Mouse (Mus musculus): Measurements from ENCODE around the gene Il12rb2.
A peak's percentile ranks its signal among the peaks of the same experiment; 100 is the strongest.

Gene Il12rb2

GRCm38 (mm10) chr6:67309752-67310151 lies 66.2 kb downstream of the Il12rb2 start:
- no peak for DNase-seq (ENCODE audit: low read depth, low spot score)
- H3K36me3 ChIP-seq (ENCODE audit: control insufficient read depth, insufficient read depth, low read length, poor library complexity, severe bottlenecking), result no peaks in the 10 kb centered on the region
- H3K27me3 ChIP-seq (ENCODE audit: control insufficient read depth, insufficient read depth, low read length, poor library complexity, severe bottlenecking), result no peaks in the 10 kb centered on the region

- no peaks in the 10 kb centered on the region for H3K27me3 ChIP-seq (ENCODE audit: control insufficient read depth, insufficient read depth, low read length, poor library complexity, severe bottlenecking)
These were observed 67.0 kb downstream of the Il12rb2 start for GRCm38 (mm10) chr6:67308994-67309393.

GRCm38 (mm10) chr6:67303210-67303609 lies 72.8 kb downstream of the Il12rb2 start:
- DNase-seq (ENCODE audit: low read depth, low spot score), result no peak
- no peaks in the 10 kb centered on the region for H3K36me3 ChIP-seq (ENCODE audit: control insufficient read depth, insufficient read depth, low read length, poor library complexity, severe bottlenecking)
- no peaks in the 10 kb centered on the region for H3K27me3 ChIP-seq (ENCODE audit: control insufficient read depth, insufficient read depth, low read length, poor library complexity, severe bottlenecking)

More at GRCm38 (mm10) chr6:67308994-67309393, 67.0 kb downstream of the Il12rb2 start:
- H3K36me3 ChIP-seq (ENCODE audit: control insufficient read depth, insufficient read depth, low read length, poor library complexity, severe bottlenecking), result no peaks in the 10 kb centered on the region
- no peak for DNase-seq (ENCODE audit: low read depth, low spot score)

- DNase-seq (ENCODE audit: low read depth, low spot score), result no peak
- H3K36me3 ChIP-seq (ENCODE audit: control insufficient read depth, insufficient read depth, low read length, poor library complexity, severe bottlenecking), result no peaks in the 10 kb centered on the region
These were observed 73.5 kb downstream of the Il12rb2 start for GRCm38 (mm10) chr6:67302471-67302870.

GRCm38 (mm10) chr6:67301230-67301629 lies 74.8 kb downstream of the Il12rb2 start:
- Histone ChIP-seq H3K36me3 (ENCODE audit: control insufficient read depth, insufficient read depth, low read length, poor library complexity, severe bottlenecking) (no peaks in the 10 kb centered on the region), H3K27me3 (ENCODE audit: control insufficient read depth, insufficient read depth, low read length, poor library complexity, severe bottlenecking) (no peaks in the 10 kb centered on the region)
- no peak for DNase-seq (ENCODE audit: low read depth, low spot score)

More at GRCm38 (mm10) chr6:67302471-67302870, 73.5 kb downstream of the Il12rb2 start:
- H3K27me3 ChIP-seq (ENCODE audit: control insufficient read depth, insufficient read depth, low read length, poor library complexity, severe bottlenecking), result no peaks in the 10 kb centered on the region

- H3K27me3 ChIP-seq (ENCODE audit: control insufficient read depth, insufficient read depth, low read length, poor library complexity, severe bottlenecking), result no peaks in the 10 kb centered on the region
- DNase-seq (ENCODE audit: low read depth, low spot score), result no peak
- no peaks in the 10 kb centered on the region for H3K36me3 ChIP-seq (ENCODE audit: control insufficient read depth, insufficient read depth, low read length, poor library complexity, severe bottlenecking)
These were observed 75.3 kb downstream of the Il12rb2 start for GRCm38 (mm10) chr6:67300710-67301163.

GRCm38 (mm10) chr6:67300300-67300699 lies 75.7 kb downstream of the Il12rb2 start:
- no peak for DNase-seq (ENCODE audit: low read depth, low spot score)
- Histone ChIP-seq H3K36me3 (ENCODE audit: control insufficient read depth, insufficient read depth, low read length, poor library complexity, severe bottlenecking) (no peaks in the 10 kb centered on the region), H3K27me3 (ENCODE audit: control insufficient read depth, insufficient read depth, low read length, poor library complexity, severe bottlenecking) (no peaks in the 10 kb centered on the region)

GRCm38 (mm10) chr6:67298742-67299141 lies 77.2 kb downstream of the Il12rb2 start:
- Histone ChIP-seq H3K36me3 (ENCODE audit: control insufficient read depth, insufficient read depth, low read length, poor library complexity, severe bottlenecking) (no peaks in the 10 kb centered on the region), H3K27me3 (ENCODE audit: control insufficient read depth, insufficient read depth, low read length, poor library complexity, severe bottlenecking) (no peaks in the 10 kb centered on the region)
- DNase-seq (ENCODE audit: low read depth, low spot score), result no peak

- Histone ChIP-seq H3K36me3 (ENCODE audit: control insufficient read depth, insufficient read depth, low read length, poor library complexity, severe bottlenecking) (no peaks in the 10 kb centered on the region; the same call in 1 of the 2 replicates), H3K27me3 (ENCODE audit: control insufficient read depth, insufficient read depth, low read length, poor library complexity, severe bottlenecking) (no peaks in the 10 kb centered on the region)
- DNase-seq (ENCODE audit: low read depth, low spot score), result peak; percentile 13
These were observed 79.9 kb downstream of the Il12rb2 start for GRCm38 (mm10) chr6:67296126-67296525.

- DNase-seq (ENCODE audit: low read depth, low spot score), result no peak
- H3K36me3 ChIP-seq (ENCODE audit: control insufficient read depth, insufficient read depth, low read length, poor library complexity, severe bottlenecking), result no peaks in the 10 kb centered on the region; the same call in 1 of the 2 replicates
- H3K27me3 ChIP-seq (ENCODE audit: control insufficient read depth, insufficient read depth, low read length, poor library complexity, severe bottlenecking), result no peaks in the 10 kb centered on the region
These were observed 83.9 kb downstream of the Il12rb2 start for GRCm38 (mm10) chr6:67292042-67292623.

GRCm38 (mm10) chr6:67282897-67283296 lies 93.1 kb downstream of the Il12rb2 start:
- H3K36me3 ChIP-seq (ENCODE audit: control insufficient read depth, insufficient read depth, low read length, poor library complexity, severe bottlenecking), result peaks cover 13% of the 10 kb centered on the region
- DNase-seq (ENCODE audit: low read depth, low spot score), result no peak
- no peaks in the 10 kb centered on the region for H3K27me3 ChIP-seq (ENCODE audit: control insufficient read depth, insufficient read depth, low read length, poor library complexity, severe bottlenecking)

- no peak for DNase-seq (ENCODE audit: low read depth, low spot score)
- peaks cover 14% of the 10 kb centered on the region for H3K36me3 ChIP-seq (ENCODE audit: control insufficient read depth, insufficient read depth, low read length, poor library complexity, severe bottlenecking)
- no peaks in the 10 kb centered on the region for H3K27me3 ChIP-seq (ENCODE audit: control insufficient read depth, insufficient read depth, low read length, poor library complexity, severe bottlenecking)
These were observed 94.3 kb downstream of the Il12rb2 start for GRCm38 (mm10) chr6:67281614-67282197.

- no peaks in the 10 kb centered on the region for H3K27me3 ChIP-seq (ENCODE audit: control insufficient read depth, insufficient read depth, low read length, poor library complexity, severe bottlenecking)
- peaks cover 13% of the 10 kb centered on the region for H3K36me3 ChIP-seq (ENCODE audit: control insufficient read depth, insufficient read depth, low read length, poor library complexity, severe bottlenecking)
- no peak for DNase-seq (ENCODE audit: low read depth, low spot score)
These were observed 98.0 kb downstream of the Il12rb2 start for GRCm38 (mm10) chr6:67277944-67278343.

GRCm38 (mm10) chr6:67269459-67269858 lies 106.5 kb downstream of the Il12rb2 start:
- no peak for DNase-seq (ENCODE audit: low read depth, low spot score)

GRCm38 (mm10) chr6:67268983-67269382 lies 107.0 kb downstream of the Il12rb2 start:
- Histone ChIP-seq H3K27me3 (ENCODE audit: control insufficient read depth, insufficient read depth, low read length, poor library complexity, severe bottlenecking) (no peaks in the 10 kb centered on the region), H3K36me3 (ENCODE audit: control insufficient read depth, insufficient read depth, low read length, poor library complexity, severe bottlenecking) (peaks cover 4% of the 10 kb centered on the region; the same call in 1 of the 2 replicates)
- DNase-seq (ENCODE audit: low read depth, low spot score), result no peak

More at GRCm38 (mm10) chr6:67269459-67269858, 106.5 kb downstream of the Il12rb2 start:
- Histone ChIP-seq H3K27me3 (ENCODE audit: control insufficient read depth, insufficient read depth, low read length, poor library complexity, severe bottlenecking) (no peaks in the 10 kb centered on the region), H3K36me3 (ENCODE audit: control insufficient read depth, insufficient read depth, low read length, poor library complexity, severe bottlenecking) (peaks cover 4% of the 10 kb centered on the region; the same call in 1 of the 2 replicates)
